Mouse (Mus musculus): ENCODE measurements around the gene Tmpo. TPM values are rescaled to one million over a fixed set of nuclear protein-coding genes. Genes with fewer than 3 reads are reported as not detected.
"Not testable (repeated sequence)": the region's sequence is repeated elsewhere in the genome, so short reads cannot be mapped to it uniquely, and the experiment has no call there.

Tmpo gene
- polyA plus RNA-seq, 1 experiment from 2014 or later, result 263 TPM

DNA sequence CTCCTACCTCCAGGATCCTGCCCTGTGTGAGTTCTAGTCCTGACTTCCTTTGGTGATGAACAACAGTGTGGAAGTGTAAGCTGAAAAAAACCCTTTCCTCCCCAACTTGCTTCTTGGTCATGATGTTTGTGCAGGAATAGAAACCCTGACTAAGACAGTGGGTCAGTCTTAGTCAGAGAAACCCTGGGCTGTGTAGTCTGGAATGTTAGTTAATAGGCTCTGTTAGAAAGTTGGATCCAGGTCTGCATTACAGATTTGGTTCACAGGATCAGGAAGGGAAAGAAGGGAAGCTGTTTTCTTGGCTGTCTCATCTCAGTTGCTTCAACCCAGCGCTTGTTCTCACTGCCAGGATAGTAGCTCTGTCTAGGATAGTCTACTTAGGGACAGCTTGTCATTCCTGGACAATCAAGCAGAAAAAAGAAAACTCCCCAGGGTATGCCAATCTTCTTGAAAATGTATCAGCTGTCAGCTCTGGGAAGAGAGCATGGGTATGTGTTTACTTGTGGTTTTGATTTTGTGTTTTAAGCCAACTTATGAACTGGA lies 18.2 kb upstream of the Tmpo start:
- 68% methylated on average over 1 of the region's 1 CpGs for WGBS
- Histone ChIP-seq H3K9me3 (no peaks in the 10 kb centered on the region), H3K36me3 (no peaks in the 10 kb centered on the region), H3K9ac (no peak overlapping the region), H3K4me1 (no peaks in the 10 kb centered on the region), H3K4me2 (no peak overlapping the region), H3K27me3 (no peaks in the 10 kb centered on the region), H3K4me3 (no peak overlapping the region), H3K27ac (no peak overlapping the region)
- no peak for ATAC-seq (ENCODE audit: borderline replicate concordance, extremely low read depth, low FRiP score, low TSS enrichment)

DNA sequence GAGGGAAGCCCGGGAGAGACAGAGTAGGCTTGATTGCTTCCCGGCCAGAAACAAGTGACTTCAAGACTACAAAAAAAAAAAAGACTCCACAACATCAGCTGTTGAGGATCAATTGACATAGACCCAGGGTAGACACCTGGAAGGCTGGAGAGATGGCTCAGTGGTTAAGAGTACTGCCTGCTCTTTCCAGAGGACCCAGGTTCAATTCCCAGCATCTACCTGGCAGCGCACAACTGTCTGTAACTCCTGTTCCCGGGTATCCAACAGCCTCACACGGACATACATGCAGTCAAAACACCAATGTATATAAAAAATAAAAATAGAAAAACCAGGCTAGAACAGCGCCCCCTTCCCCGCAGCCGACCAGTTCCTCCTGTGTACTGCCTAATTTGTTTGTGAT lies 16.6 kb upstream of the Tmpo start:
- 89% methylated on average over 8 of the region's 8 CpGs for WGBS
- Histone ChIP-seq H3K9ac (no peak overlapping the region), H3K36me3 (no peaks in the 10 kb centered on the region), H3K4me3 (no peak overlapping the region), H3K4me1 (no peaks in the 10 kb centered on the region), H3K27me3 (no peaks in the 10 kb centered on the region), H3K4me2 (no peak overlapping the region), H3K9me3 (no peaks in the 10 kb centered on the region), H3K27ac (no peak overlapping the region)
- no peak for ATAC-seq (ENCODE audit: borderline replicate concordance, extremely low read depth, low FRiP score, low TSS enrichment)

DNA sequence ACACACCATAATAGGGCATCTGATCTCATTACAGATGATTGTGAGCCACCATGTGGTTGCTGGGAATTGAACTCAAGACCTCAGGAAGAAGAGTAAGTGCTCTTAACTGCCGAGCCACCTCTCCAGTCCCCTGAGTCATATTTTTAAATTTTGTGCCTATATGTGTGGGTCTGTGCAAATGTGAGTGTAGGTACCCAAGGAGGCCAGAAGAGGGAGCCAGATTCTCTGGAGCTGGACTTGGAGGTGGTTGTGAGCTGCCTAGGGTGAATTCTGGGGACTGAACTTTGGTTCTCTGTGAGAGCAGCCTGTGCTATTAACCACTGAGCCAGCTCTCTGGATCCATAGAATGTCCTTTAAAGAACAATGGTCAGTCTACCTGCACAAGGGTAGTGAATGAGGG lies 15.7 kb upstream of the Tmpo start:
- ATAC-seq (ENCODE audit: borderline replicate concordance, extremely low read depth, low FRiP score, low TSS enrichment), result no peak
- no peaks in the 10 kb centered on the region for H3K9me3 ChIP-seq
- H3K4me1 ChIP-seq, result no peaks in the 10 kb centered on the region
- H3K4me3 ChIP-seq, result no peak overlapping the region
- H3K36me3 ChIP-seq, result no peaks in the 10 kb centered on the region
- no peak overlapping the region for H3K4me2 ChIP-seq
- no peak overlapping the region for H3K9ac ChIP-seq
- H3K27me3 ChIP-seq, result no peaks in the 10 kb centered on the region
- WGBS, result 80% methylated on average over 1 of the region's 1 CpGs
- no peak overlapping the region for H3K27ac ChIP-seq

DNA sequence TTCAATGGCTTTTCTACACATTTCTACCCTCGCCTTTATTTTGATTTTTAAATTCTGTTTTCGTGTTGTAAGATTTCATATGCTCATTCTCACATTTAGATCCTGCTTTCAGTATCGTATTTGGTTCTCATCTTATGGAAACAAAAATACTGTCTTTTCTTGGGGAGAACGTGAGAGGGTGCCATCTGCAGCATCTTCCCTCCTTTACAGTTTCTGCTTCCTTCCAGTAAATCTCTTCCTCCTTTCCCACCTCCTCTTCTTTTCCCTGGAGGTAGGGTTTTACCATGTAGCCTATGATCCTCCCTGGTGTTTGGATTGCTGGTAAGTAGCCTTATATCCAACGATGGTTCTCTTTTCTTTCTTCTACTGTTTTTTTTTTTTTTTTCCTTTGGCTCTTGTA lies 14.6 kb upstream of the Tmpo start:
- no peak overlapping the region for H3K27ac ChIP-seq
- no peaks in the 10 kb centered on the region for H3K9me3 ChIP-seq
- no peaks in the 10 kb centered on the region for H3K27me3 ChIP-seq
- no peak overlapping the region for H3K4me2 ChIP-seq
- H3K9ac ChIP-seq, result no peak overlapping the region
- no peak overlapping the region for H3K4me3 ChIP-seq
- WGBS, result 82% methylated on average over 5 of the region's 5 CpGs
- no peaks in the 10 kb centered on the region for H3K4me1 ChIP-seq
- H3K36me3 ChIP-seq, result no peaks in the 10 kb centered on the region
- no peak for ATAC-seq (ENCODE audit: borderline replicate concordance, extremely low read depth, low FRiP score, low TSS enrichment)

DNA sequence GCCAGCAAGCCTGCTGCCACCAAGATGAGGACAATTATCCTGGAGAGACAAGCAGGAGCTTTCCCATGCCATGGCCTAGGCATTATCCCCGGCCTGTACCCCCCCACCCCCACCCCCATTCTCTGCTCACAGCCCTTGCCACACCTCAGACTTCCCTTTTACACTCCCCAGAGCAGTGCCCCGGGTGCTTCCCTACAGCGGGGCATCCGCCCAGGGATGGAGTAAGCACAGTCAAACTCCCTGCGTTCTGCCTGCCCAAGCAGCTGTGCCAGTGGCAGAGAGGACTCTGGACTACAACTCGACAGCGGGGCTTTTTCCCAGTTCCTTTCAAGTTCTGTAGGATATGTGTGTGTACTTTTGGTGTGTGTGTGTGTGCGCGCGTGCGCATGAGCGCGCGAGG lies 14.0 kb upstream of the Tmpo start:
- no peak overlapping the region for H3K9ac ChIP-seq

DNA sequence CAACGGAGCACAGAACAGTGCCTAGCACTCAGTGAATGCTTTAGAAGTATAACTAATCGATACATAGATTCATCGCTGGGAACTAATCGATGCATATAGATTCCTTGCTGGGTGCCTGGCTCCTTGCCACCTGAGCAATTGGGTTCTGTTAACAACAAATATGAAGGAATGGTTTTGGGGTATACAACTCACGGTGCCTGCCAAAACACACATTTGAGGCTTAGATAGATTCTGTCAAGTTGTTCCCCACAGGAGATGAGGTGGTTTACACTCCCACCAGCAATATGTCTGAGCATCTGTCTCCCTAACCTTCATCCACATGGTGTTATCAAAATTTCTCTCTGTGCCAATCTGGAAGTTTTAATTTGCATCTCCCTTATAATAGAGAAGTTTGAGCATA lies 10.7 kb upstream of the Tmpo start:
- no peak for ATAC-seq (ENCODE audit: borderline replicate concordance, extremely low read depth, low FRiP score, low TSS enrichment)
- Histone ChIP-seq H3K9me3 (no peaks in the 10 kb centered on the region), H3K4me2 (no peak overlapping the region), H3K9ac (no peak overlapping the region), H3K36me3 (no peaks in the 10 kb centered on the region), H3K27me3 (no peaks in the 10 kb centered on the region), H3K4me1 (peaks cover 4% of the 10 kb centered on the region), H3K27ac (no peak overlapping the region), H3K4me3 (no peak overlapping the region)
- WGBS, result 90% methylated on average over 5 of the region's 5 CpGs

More for the DNA sequence above, 14.0 kb upstream of the Tmpo start:
- H3K27ac ChIP-seq, result no peak overlapping the region
- no peaks in the 10 kb centered on the region for H3K9me3 ChIP-seq
- ATAC-seq (ENCODE audit: borderline replicate concordance, extremely low read depth, low FRiP score, low TSS enrichment), result no peak
- no peak overlapping the region for H3K4me2 ChIP-seq
- no peak overlapping the region for H3K4me3 ChIP-seq
- no peaks in the 10 kb centered on the region for H3K27me3 ChIP-seq
- H3K36me3 ChIP-seq, result no peaks in the 10 kb centered on the region
- no peaks in the 10 kb centered on the region for H3K4me1 ChIP-seq
- WGBS, result 77% methylated on average over 14 of the region's 14 CpGs

DNA sequence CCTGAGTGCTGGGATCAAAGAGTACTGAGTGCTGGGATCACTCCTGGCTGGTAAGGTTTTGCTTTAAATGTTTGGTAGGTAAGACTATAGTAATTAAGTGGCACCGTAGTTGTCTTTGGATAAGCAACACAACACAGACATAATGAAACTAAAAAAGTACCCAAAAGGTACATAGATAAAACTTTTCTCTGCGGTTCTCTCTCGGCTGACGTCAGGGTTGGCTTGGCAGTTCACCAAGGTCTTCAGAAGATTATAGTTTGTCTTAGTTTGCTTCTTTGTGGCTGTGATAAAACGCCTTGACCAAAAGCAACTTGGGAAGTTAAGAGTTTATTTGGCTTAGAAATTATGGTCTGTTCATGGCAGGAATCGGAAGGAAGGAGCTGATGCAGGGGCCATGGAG lies 8.4 kb upstream of the Tmpo start:
- ATAC-seq (ENCODE audit: borderline replicate concordance, extremely low read depth, low FRiP score, low TSS enrichment), result no peak
- 85% methylated on average over 6 of the region's 6 CpGs for WGBS
- Histone ChIP-seq H3K9ac (no peak overlapping the region), H3K4me1 (peaks cover 4% of the 10 kb centered on the region), H3K9me3 (no peaks in the 10 kb centered on the region), H3K36me3 (no peaks in the 10 kb centered on the region), H3K27ac (no peak overlapping the region), H3K27me3 (no peaks in the 10 kb centered on the region), H3K4me2 (no peak overlapping the region), H3K4me3 (no peak overlapping the region)

DNA sequence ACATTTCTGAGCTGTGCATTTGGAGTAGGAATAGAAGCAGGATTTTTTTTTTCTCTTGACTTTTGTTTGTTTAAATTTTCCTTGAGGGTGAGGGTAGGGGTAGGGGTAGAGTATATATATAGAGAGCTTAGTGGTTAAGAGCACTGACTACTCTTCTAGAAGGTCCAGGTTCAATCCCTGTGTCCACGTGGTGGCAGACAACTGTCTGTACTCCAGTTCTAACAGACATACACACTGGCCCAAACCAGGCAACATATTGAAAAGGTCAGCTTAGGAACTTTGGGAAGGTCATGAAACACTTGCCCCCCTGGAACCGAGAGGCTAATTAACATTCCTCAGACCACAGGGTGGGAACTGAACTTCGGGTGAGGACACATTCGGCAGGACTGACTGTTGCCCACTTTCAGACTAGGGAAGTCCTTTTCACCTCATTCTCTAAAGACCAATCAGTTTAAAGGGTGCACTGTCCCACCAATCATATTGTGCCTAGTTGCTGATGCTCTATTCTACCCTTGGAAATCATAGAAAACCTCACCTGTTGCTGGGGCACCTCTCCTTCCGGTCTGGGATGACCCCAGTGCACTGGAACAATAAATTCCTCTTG lies 7.7 kb upstream of the Tmpo start:
- peaks cover 4% of the 10 kb centered on the region for H3K4me1 ChIP-seq
- H3K9ac ChIP-seq, result no peak overlapping the region
- ATAC-seq (ENCODE audit: borderline replicate concordance, extremely low read depth, low FRiP score, low TSS enrichment), result no peak
- whole genome bisulfite sequencing, result 77% methylated on average over 5 of the region's 5 CpGs
- no peaks in the 10 kb centered on the region for H3K27me3 ChIP-seq
- no peaks in the 10 kb centered on the region for H3K9me3 ChIP-seq
- no peak overlapping the region for H3K4me3 ChIP-seq
- no peak overlapping the region for H3K4me2 ChIP-seq
- H3K36me3 ChIP-seq, result no peaks in the 10 kb centered on the region
- no peak overlapping the region for H3K27ac ChIP-seq

DNA sequence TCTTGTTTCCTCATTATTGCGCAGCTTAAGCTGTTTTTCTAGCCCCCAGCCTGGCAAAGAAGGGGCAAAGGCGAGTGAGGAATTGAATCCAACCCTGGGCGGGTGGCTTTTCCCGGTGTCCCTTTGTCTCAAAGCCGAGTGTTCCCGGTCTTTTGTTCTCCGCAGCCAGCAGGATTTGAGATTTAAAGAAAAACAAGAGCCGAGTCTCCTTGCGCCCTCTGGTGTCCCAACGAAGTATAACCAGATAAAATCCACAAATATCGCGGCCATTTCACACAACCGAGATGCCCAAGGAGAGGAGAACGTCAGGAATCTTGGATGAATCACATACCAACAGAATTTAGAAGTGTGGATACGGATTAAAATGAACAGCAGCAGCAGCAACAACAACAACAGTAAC lies 6.8 kb upstream of the Tmpo start:
- no peaks in the 10 kb centered on the region for H3K9me3 ChIP-seq
- peak; percentile 31; the same call in 1 of the 2 replicates for ATAC-seq (ENCODE audit: borderline replicate concordance, extremely low read depth, low FRiP score, low TSS enrichment)
- no peaks in the 10 kb centered on the region for H3K27me3 ChIP-seq
- 0% methylated on average over 15 of the region's 15 CpGs for WGBS
- peak overlapping the region; percentile 82 for H3K27ac ChIP-seq
- H3K4me3 ChIP-seq, result peak overlapping the region; percentile 33
- H3K4me2 ChIP-seq, result peak overlapping the region; percentile 58
- H3K4me1 ChIP-seq, result peaks cover 13% of the 10 kb centered on the region
- no peaks in the 10 kb centered on the region for H3K36me3 ChIP-seq
- peak overlapping the region; percentile 51 for H3K9ac ChIP-seq

DNA sequence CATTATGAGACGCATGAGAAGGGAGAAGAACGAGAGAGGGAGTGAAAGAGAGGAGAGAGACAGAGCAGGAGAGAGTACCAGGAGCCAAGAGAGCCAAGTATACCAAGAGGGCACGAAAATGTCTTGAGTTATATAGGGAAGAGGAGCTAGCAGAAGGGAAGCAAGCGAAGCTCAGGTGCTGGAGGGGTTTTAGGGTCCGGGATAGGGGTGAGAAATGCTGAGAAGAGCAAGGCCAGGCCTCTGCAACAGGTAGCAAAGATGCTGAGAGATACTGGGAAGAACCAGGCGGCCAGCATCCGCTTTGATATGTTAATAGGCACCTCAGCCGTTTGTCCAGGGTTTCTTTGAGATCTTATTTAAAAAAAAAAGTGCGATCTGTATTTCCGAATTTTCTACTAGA lies 6.2 kb upstream of the Tmpo start:
- H3K4me2 ChIP-seq, result peak overlapping the region; percentile 58
- peak; percentile 6; the same call in 1 of the 2 replicates for ATAC-seq (ENCODE audit: borderline replicate concordance, extremely low read depth, low FRiP score, low TSS enrichment)
- peak overlapping the region; percentile 51 for H3K9ac ChIP-seq
- H3K4me1 ChIP-seq, result peaks cover 16% of the 10 kb centered on the region
- H3K4me3 ChIP-seq, result peak overlapping the region; percentile 33
- no peaks in the 10 kb centered on the region for H3K27me3 ChIP-seq
- WGBS, result 33% methylated on average over 10 of the region's 10 CpGs
- H3K9me3 ChIP-seq, result no peaks in the 10 kb centered on the region
- no peaks in the 10 kb centered on the region for H3K36me3 ChIP-seq
- peak overlapping the region; percentile 82 for H3K27ac ChIP-seq

DNA sequence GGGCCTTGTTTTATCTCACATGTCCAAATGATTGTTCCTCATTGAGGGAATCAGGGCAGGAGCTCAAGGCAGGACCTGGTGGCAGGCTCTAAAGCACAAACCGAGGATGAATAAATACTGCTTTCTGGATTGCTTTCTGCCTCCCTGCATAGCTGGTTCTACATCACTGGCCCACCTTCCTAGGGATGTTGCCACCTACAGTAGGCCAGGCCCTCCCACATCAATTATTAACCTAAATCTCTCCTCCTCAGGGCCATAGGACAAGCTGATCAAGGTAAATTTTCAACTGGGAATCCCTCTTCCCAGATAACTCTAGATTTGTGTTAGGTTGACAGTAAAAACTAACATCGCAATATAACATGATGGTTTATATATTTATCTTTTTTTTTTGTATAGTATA lies 4.6 kb upstream of the Tmpo start:
- no peak overlapping the region for H3K4me2 ChIP-seq
- no peak overlapping the region for H3K27ac ChIP-seq
- no peak overlapping the region for H3K9ac ChIP-seq
- H3K36me3 ChIP-seq, result no peaks in the 10 kb centered on the region
- H3K9me3 ChIP-seq, result no peaks in the 10 kb centered on the region
- WGBS, result 83% methylated on average over 2 of the region's 2 CpGs
- no peak for ATAC-seq (ENCODE audit: borderline replicate concordance, extremely low read depth, low FRiP score, low TSS enrichment)
- H3K4me3 ChIP-seq, result no peak overlapping the region
- no peaks in the 10 kb centered on the region for H3K27me3 ChIP-seq
- peaks cover 20% of the 10 kb centered on the region for H3K4me1 ChIP-seq

DNA sequence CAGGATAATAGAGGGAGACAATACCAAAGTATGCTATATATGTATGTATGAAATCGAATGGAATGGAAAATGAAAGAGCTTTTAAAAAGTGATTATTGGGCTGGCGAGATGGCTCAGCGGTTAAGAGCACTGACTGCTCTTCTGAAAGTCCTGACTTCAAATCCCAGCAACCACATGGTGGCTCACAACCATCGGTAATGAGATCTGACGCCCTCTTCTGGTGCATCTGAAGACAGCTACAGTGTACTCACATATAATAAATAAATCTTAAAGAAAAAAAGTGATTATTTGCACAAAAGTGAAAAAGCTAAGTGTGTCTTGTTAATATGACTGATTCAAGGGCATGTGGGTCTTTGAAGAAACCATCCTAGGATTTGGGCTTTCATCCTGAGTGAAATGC lies 3.8 kb upstream of the Tmpo start:
- not testable (repeated sequence) for H3K27ac ChIP-seq; H3K4me2 ChIP-seq; H3K27me3 ChIP-seq; H3K9ac ChIP-seq; ATAC-seq (ENCODE audit: borderline replicate concordance, extremely low read depth, low FRiP score, low TSS enrichment); H3K4me3 ChIP-seq; H3K9me3 ChIP-seq; H3K36me3 ChIP-seq
- H3K4me1 ChIP-seq, result peaks cover 27% of the 10 kb centered on the region
- WGBS, result 66% methylated on average over 5 of the region's 5 CpGs

DNA sequence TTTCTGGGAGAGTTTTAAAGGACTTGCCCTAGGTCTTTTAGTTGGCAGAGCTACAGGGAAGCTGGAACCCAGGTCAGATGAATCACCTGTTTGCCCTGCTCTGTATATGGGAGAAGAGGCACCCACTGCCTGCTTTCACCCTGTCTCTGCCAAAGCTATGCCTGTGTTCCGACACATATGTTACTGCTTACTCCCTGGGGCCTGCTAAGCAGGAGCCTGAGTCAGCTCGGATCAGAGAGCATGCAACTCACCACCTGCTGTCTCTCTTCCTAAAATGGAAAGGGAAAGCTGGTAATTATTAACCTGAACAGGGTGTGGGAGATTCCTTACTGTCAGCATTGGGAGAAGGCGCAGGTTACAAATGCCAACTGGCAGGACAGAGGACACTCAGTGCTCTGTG lies 2.2 kb upstream of the Tmpo start:
- H3K27ac ChIP-seq, result peak overlapping the region; percentile 100
- H3K4me1 ChIP-seq, result peaks cover 31% of the 10 kb centered on the region
- 0 out of 2 replicates have a peak overlapping the region, but pooled peaks have one; percentile 48 for H3K4me3 ChIP-seq
- H3K9me3 ChIP-seq, result no peaks in the 10 kb centered on the region
- 56% methylated on average over 3 of the region's 3 CpGs for WGBS
- no peak for ATAC-seq (ENCODE audit: borderline replicate concordance, extremely low read depth, low FRiP score, low TSS enrichment)
- H3K4me2 ChIP-seq, result peak overlapping the region; percentile 62
- no peaks in the 10 kb centered on the region for H3K27me3 ChIP-seq
- H3K9ac ChIP-seq, result peak overlapping the region; percentile 50; the same call in 1 of the 2 replicates
- no peaks in the 10 kb centered on the region for H3K36me3 ChIP-seq
